Mouse (Mus musculus): Measurements from ENCODE around the gene Top1. TPM values are rescaled to one million over a fixed set of nuclear protein-coding genes. Genes with fewer than 3 reads are reported as not detected.

Gene Top1
- 10 to 100 TPM; 79.6 to 97.2 TPM for total RNA-seq (2021)
- long read RNA-seq, experiment 1, transcript Top1-201 (21 exons, 3,856 nt), result major isoform, 10 of 94 reads
- long read RNA-seq, experiment 1, partial matches to known transcripts, result 84 of 94 reads
- long read RNA-seq, experiment 1, other reads (novel, unspliced or antisense), result 0 of 94 reads
- long read RNA-seq, experiment 2, transcript Top1-201 (21 exons, 3,856 nt), result major isoform, 13 of 14 reads
- long read RNA-seq, experiment 2, partial matches to known transcripts, result 0 of 14 reads
- long read RNA-seq, experiment 2, other reads (novel, unspliced or antisense), result 1 of 14 reads

GRCm38 (mm10) chr2:160645614-160646137, at the start of gene Top1:
TSS of gene Top1 (plus strand) at chr2:160645888.
- DNase-seq, result peak; percentile 98 to 99

GRCm38 (mm10) chr2:160597582-160598281, 48.0 kb upstream of the Top1 start:
- DNase-seq, result peak; percentile 70 to 74

- peak; percentile 22 to 59 for DNase-seq
Measured at GRCm38 (mm10) chr2:160601805-160602204, 43.9 kb upstream of the Top1 start.

GRCm38 (mm10) chr2:160603154-160603933, 42.3 kb upstream of the Top1 start:
- DNase-seq, result no peak

GRCm38 (mm10) chr2:160610012-160610411, 35.7 kb upstream of the Top1 start:
- no peak for DNase-seq

- DNase-seq, result no peak
Measured at GRCm38 (mm10) chr2:160613186-160613919, 32.3 kb upstream of the Top1 start.

GRCm38 (mm10) chr2:160617741-160618140, 27.9 kb upstream of the Top1 start:
- no peak for DNase-seq

GRCm38 (mm10) chr2:160618619-160619220, 27.0 kb upstream of the Top1 start:
- DNase-seq, result no peak

GRCm38 (mm10) chr2:160619300-160619699, 26.4 kb upstream of the Top1 start:
- no peak for DNase-seq

GRCm38 (mm10) chr2:160619831-160620230, 25.9 kb upstream of the Top1 start:
- DNase-seq, result peak; percentile 76 to 78

- no peak for DNase-seq
Measured at GRCm38 (mm10) chr2:160620279-160620963, 25.3 kb upstream of the Top1 start.

GRCm38 (mm10) chr2:160621001-160621448, 24.7 kb upstream of the Top1 start:
- DNase-seq, result no peak

- peak; percentile 84 to 88 for DNase-seq
Measured at GRCm38 (mm10) chr2:160621661-160622211, 24.0 kb upstream of the Top1 start.

GRCm38 (mm10) chr2:160622646-160623045, 23.0 kb upstream of the Top1 start:
- no peak for DNase-seq

GRCm38 (mm10) chr2:160623745-160624144, 21.9 kb upstream of the Top1 start:
- no peak for DNase-seq

GRCm38 (mm10) chr2:160627207-160628025, 18.3 kb upstream of the Top1 start:
- DNase-seq, result no peak

- DNase-seq, result no peak
Measured at GRCm38 (mm10) chr2:160628055-160628454, 17.6 kb upstream of the Top1 start.

- DNase-seq, result no peak
Measured at GRCm38 (mm10) chr2:160628666-160629527, 16.8 kb upstream of the Top1 start.

- DNase-seq, result no peak
Measured at GRCm38 (mm10) chr2:160629528-160629830, 16.2 kb upstream of the Top1 start.

Data from adrenal gland, postnatal 36 days (tissue).